Mouse (Mus musculus) ovary, adult 10 weeks (tissue): ENCODE results near the gene Gnpnat1. TPM values are rescaled to one million over a fixed set of nuclear protein-coding genes. Genes with fewer than 3 reads are reported as not detected.

Experiments used
- polyA plus RNA-seq: library from polyadenylated mRNA; stranded (reverse); fragments of 350-450 nt; fragmentation: Illumina TruSeq; extraction: RNeasy Lipid Tissue Mini Kit (QIAGEN cat#74804); gene quantifications from one replicate; pipeline ENCODE4 v1.2.3, GENCODE M21; 2014

The Gnpnat1 gene
- 142 TPM for polyA plus RNA-seq

DNA sequence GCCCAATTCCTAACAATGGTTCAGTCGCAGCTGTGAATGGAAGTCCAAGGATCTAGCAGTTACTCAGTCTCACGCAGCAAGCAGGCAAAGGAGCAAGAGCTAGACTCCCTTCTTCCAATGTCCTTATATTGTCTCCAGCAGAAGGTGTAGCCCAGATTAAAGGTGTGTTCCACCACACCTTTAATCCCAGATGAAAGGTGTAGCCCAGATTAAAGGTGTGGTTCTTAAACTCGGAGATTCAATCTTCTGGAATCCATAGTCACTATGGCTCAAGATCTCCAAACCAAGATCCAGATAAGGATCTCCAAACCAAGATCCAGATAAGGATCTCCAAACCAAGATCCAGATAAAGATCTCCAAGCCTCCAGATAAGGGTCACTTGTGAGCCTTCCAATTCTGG is at the start of gene Gnpnat1:
Gene Gnpnat1 (minus strand): TSS at position 101 of the 400 bp plus-strand sequence.

DNA sequence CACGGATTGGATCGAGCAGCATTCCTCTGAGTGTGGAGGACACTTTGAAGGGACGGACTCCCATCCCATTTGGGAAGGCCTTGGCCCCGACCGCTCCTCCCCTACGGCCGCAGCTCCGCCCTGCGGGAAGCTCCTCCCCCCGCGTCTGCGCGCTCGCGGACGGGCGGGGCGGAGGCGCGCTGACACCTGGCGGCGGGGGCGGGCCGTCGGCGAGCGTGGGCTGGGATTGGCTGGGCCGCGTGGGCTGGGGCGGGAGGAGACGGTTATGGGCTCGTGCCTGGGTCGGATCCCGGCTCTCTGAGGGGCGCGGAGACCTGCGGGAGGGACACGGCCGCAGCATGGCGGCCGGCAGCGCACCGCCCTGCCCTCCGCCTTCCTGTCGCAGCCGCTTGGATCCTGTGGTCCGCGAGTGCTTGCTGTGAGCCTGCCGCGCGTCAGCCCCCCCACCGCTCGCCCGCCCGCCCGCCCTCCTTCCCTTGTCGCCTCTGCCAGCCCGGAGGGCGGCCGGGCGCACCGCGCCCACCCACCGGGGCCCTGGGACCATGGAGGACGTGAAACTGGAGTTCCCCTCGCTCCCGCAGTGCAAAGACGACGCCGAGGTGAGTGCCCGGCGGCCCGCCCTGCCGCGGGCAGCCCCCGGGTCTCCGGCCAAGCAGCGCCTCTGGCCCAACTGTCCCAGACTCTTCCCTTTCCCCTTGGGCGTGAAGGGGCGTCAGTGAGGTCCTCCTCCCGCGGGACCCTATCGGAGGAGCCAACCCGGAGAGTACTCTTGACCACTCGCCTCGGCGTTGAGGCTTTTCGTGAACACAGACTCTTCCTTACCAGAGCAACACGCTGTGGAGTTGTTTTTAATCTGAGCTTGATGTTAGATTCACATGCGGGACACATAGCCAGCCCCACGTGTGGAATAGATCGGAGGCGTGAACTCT is 53.5 kb downstream of the Gnpnat1 start, which contains the start of gene Styx:
Gene Styx (plus strand): TSS at position 163 of the 929 bp plus-strand sequence.

GRCm38 (mm10) chr14:45329589-45330181 is 75.0 kb downstream of the Gnpnat1 start, which contains the start of gene Psmc6:
Gene Psmc6, plus strand, starts transcription at chr14:45329788.

Other genes with a start within 250 kb of the Gnpnat1 start
- gene Gpr137c, start 185.2 kb downstream of the Gnpnat1 start, polyA plus RNA-seq: 4.5 TPM
- 62.5 TPM for gene Txndc16, start 184.6 kb downstream of the Gnpnat1 start, polyA plus RNA-seq
- gene Ero1l, start 86.1 kb downstream of the Gnpnat1 start, polyA plus RNA-seq: 87.7 TPM
- 715 TPM for gene Psmc6, start 75.1 kb downstream of the Gnpnat1 start, polyA plus RNA-seq
- 108 TPM for gene Styx, start 53.8 kb downstream of the Gnpnat1 start, polyA plus RNA-seq
- gene Fermt2, start 125.2 kb upstream of the Gnpnat1 start, polyA plus RNA-seq: 279 TPM